Mouse (Mus musculus) frontal cortex, postnatal 36 days (tissue): Measurements from ENCODE around the gene Elmo1.

Experiments
- DNase-seq, 2 experiments: peaks; one replicate each; pipeline ENCODE4 v3.0.0; 2022; ENCODE audit warnings: low spot score in 2 of 2

Elmo1 gene

DNA sequence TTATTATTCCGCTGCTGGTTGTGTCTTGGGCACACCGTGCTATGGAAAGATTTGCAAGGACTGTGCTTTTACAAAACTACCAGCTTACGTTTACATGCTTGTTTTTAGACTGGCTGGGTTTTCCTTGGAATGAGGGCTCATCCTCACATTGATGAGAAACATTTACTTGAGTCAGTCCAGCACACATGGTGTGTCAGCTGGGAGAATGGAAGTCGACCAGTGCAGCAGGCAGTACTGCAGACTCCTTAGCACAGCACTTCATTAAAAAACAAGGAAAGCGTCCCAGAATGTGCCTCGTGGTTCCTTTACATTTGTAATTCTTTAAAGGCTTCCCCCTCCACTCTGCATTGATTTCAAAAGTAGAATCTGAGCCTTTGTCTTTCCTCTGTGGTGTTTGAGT, 179.8 kb downstream of the Elmo1 start:
- DNase-seq, result no peak

DNA sequence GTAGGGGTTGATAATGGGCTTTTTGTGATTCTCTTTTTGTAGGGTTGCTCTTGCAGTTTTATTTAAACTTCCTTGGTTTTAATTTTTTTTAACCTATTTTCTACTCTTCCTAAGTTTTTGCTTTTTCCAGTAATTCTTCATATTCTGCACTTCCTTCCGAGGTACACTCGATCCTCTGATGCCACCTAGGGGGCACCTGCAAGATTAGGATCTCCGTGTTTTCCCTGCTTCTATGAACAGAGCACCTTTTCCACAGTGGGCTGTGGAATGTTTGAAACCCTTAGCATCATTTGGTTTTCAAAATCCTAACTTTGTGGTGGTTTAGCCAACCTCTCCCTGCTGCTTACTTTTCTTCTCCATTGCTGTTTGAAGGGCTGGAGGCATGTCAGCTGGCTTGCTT, 181.4 kb downstream of the Elmo1 start:
- peak; percentile 19 to 33 for DNase-seq

- no peak for DNase-seq
Observed at GRCm38 (mm10) chr13:20272562-20272961, 182.2 kb downstream of the Elmo1 start.

GRCm38 (mm10) chr13:20279889-20280288, 189.5 kb downstream of the Elmo1 start:
- DNase-seq, result no peak

GRCm38 (mm10) chr13:20283891-20284290, 193.5 kb downstream of the Elmo1 start:
- no peak for DNase-seq

GRCm38 (mm10) chr13:20286680-20287079, 196.3 kb downstream of the Elmo1 start:
- no peak for DNase-seq

DNA sequence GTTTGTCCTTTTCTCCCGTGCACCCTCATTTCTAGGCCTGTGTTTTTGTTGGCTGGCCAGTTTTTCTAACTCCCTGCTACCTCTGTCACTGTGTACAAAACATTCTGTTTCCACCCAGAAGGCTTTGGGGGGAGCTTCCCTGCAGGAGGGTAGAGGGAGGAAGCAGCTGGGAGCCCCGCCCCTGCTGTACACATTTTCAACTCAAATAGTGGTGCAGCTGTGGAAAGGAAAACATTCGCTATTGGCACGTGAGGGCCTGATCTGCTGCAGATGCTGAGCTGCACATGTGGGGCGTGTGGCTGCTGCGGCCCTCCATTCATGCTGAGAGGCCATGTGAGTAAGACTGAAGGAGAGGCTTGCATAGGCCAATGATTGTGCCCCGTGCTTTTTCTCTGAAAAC, 198.0 kb downstream of the Elmo1 start:
- DNase-seq, result no peak

DNA sequence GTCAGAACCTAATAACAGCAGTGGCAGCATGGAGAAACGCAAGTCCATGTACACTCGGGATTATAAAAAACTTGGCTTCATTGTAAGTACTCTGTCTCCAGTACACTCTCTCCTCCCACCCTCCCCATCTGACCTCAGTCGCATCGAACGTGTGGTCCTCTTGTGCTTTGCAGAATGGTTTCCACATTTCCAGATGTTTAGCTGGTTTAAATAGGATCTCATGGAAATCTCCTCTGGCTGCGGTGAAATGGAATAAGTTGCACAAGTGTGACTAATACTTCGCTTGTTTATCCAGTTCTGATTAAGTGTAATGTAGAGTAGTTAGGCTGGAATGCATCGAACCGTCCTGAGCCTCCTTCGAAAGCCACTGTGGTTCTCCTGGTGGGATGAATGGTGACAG, 200.0 kb downstream of the Elmo1 start:
- no peak for DNase-seq

GRCm38 (mm10) chr13:20292348-20292747, 202.0 kb downstream of the Elmo1 start:
- peak in 1 of 2 experiments; percentile 46 for DNase-seq

GRCm38 (mm10) chr13:20295278-20295970, 205.0 kb downstream of the Elmo1 start:
- no peak for DNase-seq

GRCm38 (mm10) chr13:20297841-20298240, 207.4 kb downstream of the Elmo1 start:
- DNase-seq, result peak; percentile 63 to 69

DNA sequence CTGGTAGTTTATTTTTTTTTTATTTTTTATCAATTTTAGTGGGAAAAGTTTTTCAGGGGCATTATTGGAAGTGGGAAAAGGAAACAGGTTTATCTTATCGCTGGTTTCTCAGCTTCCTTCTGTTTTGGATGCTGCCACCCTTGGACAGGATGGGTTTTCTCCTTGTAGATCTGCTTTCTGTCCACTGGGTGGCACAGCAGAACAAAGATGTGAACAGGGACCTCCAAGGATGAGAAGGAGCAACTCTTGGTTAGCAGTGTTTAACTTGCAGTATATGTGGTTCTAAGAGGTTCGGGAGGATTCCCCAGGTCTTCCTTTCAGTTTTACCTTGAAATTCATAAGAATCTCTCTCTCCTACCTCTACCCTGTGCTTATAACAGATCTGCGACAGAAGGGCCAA, 209.0 kb downstream of the Elmo1 start:
- peak; percentile 28 to 65 for DNase-seq

DNA sequence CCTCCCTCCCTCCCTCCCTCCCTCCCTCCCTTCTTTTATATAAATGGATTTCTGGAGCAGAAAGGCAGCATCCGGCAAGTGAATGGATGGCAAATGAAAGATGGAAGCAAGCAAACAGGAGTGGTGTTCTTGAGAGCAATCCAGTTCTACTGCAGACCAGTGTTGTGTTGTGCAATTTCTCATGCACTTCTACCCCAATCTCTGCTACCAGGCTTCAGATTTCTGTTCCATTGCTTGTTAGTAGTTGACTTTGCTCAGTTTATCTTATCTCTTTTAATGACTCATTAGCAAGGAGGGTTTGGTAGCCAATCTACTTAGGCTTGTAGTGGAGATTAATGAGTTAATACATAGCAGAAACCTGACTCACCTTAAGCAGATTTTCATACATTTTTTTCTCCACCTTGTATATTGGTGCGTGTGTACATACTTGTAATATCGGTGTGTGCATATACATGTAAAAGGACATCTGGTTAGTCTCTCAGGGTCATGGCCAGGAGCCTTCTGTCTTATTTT, 209.7 kb downstream of the Elmo1 start:
- DNase-seq, result no peak

GRCm38 (mm10) chr13:20300626-20301025, 210.2 kb downstream of the Elmo1 start:
- no peak for DNase-seq

DNA sequence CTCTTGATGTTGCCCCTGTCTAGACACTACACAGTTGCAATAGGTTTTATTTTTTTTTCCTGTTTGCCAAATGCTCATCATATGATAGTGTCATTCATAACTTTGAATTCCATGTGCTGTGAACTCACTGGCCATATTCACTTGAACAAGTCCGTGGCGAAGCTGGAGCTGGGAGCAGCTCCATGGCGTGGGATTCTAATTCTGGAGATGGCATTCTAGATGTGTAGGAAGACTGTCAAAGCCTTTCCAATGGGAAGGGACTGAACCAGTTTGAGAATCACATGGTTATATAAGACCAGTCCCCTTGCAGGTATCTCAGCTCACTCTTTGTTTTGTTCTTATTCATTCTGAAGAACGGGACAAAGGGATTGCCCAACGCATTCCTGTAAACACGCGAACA, 211.4 kb downstream of the Elmo1 start:
- DNase-seq, result no peak

DNA sequence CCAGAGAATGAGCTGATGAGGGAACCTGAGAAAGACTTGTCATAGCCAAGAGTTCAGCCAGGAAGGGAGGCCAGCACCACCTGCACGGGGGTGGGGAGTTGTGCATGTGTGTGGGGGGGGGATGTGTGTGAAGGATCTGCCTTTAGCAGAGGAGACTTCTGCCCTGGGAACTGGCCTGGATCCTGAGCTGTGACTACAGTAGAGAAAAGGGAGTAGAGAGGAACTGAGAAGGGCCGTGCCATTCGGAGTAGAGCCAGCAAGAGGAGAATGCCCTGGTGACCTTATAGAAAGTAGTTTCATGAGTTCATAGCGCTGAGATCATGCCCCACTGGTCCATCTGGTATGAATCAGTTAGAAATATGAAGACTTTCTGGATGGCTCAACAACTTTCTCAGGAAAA, 215.2 kb downstream of the Elmo1 start:
- DNase-seq, result no peak

DNA sequence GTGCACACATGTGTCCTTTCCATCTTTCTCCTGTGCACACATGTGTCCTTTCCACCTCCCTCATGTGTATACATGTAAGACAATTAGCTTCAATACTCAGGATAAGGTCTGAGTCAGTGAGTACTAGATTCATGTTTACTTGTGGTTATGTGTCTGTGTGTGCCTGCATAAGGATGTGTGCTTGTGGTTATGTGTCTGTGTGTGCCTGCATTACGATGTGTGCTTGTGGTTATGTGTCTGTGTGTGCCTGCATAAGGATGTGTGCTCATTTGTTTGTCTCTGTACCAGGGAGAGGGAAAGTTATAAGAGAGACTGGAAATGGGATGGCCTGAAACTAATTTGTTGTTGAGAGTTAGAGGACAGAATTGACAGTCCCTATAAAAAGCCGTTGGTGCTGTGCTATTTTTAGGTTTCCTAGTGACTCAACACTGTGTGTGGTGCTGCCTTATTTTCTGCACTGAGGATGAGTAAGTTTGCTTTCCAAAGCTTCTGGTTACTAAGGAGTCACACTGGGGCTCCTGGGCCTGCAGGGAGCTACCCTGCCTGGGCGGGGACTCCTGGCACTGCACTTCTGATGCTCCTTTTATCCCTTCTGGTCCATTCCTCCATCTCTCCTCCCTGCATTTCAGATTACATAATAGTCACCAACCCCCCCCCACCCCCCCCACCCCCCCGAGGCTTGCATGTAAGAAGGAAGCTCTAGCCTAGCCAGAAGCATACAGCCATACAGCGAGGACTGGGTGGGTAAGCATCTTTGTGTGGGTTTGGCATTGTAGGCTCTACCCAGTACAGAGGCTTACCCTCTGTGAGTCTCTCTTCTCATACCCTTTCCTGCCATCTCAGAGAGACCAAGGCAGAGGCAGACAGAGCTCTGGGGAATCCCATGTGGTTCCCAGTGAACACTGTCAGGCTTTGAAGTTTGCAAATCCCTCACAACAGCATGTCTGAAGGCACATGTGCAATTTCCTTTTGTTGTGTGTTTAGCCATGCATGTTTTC, 216.1 kb downstream of the Elmo1 start:
- peak; percentile 41 to 72 for DNase-seq

DNA sequence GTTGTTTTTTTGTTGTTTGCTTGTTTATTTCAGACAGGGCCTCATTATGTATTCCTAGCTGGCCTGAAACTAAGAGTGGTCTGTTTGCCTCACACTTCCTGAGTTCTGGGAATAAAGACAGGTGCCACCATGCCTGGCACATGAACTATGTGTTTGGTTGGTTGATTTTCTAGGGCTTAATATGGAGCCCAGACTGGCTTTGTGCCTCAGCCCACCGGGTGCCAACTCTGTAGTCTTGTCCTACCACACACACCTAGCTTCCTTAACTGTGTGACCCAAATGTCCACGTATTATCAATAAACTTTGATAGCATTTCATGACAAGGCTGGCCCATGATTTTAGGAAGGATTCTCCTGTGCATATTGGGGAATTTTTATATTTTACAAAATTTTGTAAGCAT, 217.0 kb downstream of the Elmo1 start:
- no peak for DNase-seq

DNA sequence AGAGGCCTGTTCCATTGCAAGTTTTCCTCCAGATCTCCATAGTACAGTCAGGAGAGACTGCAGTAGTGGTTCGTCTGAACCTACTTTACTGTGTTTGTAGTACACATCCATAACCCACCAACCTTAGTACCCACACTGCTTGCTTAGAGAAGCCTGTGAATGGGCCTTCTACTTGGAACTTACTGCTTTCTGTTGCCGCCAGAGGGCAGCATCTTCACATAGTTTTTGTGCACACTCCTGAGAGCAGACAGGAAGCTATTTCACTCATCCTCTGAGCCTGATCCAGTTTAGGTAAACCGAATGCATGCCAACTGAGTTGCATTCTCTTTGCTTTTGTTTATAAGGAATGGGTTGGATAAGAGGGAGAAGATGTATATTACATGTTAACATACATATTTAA, 221.2 kb downstream of the Elmo1 start:
- peak; percentile 84 to 93 for DNase-seq

GRCm38 (mm10) chr13:20313345-20313744, 222.9 kb downstream of the Elmo1 start:
- DNase-seq, result no peak

DNA sequence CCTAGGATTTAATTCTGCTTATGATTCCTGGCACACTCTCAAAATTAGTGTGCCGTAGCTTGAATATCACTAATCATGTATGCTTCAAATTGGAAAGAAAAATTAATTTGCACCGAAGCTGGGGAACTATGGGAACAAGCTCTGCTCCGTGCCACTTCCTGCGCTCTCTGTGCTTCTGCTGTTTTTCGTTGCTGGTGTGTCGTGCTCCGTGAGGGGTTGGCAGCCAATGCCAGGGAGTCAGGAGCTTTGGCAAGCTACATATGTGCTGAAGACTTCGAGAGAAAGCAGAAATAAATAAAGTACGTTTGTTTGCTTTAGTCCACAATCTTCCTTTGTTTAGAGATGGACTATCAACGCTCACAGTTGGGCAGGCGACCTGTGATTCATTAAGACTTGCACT, 225.7 kb downstream of the Elmo1 start:
- no peak for DNase-seq

DNA sequence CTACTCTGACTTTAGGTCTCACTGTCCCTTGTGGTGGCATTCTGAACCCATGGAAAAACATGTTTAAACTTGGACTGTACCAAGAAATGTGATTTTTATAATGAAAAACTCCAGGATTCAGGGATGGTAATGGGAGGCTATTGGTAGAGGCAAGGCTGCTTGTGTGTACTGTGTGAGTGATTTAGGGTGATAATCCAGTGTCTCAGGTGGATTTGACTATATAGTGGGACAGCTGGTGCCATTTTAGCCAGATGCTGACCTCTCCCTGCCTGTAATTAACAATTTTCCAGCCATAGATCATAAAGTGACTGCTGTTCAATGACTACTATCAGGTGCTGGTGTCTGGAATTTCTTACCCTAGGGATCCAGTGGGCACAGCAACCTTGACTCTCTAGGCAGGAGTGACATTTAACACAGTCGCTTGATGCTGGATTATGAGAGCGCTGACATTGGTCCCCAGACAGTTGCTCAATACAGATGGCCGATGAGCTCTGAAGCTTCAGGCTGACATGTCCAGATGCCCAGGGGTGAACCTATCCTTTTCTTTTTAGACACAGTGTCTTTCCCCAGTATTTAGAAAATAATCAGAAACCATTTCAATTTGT, 228.3 kb downstream of the Elmo1 start:
- DNase-seq, result no peak
